Mouse (Mus musculus) bone marrow macrophage, adult 2 months (primary cell): ENCODE results near the gene Hus1b.

Source experiments
- CTCF ChIP-seq: IDR thresholded peaks from 2 replicates; pipeline ENCODE4 v1.5.1; 2012; ENCODE audit warnings: low read depth, mild to moderate bottlenecking, low read length, moderate library complexity
- POLR2A ChIP-seq: IDR thresholded peaks from 2 replicates; pipeline ENCODE4 v1.6.1; 2012; ENCODE audit warnings: mild to moderate bottlenecking, low read depth, low read length, borderline replicate concordance

- TF ChIP-seq POLR2A = no peak
- TF ChIP-seq CTCF = no peak
Observed at GRCm38 (mm10) chr13:30990233-30990632, 42.7 kb upstream of the Hus1b start.
